Mouse (Mus musculus) midbrain, embryonic 10.5 days (tissue): ENCODE results near the gene Slc6a16. TPM values are rescaled to one million over a fixed set of nuclear protein-coding genes. Genes with fewer than 3 reads are reported as not detected.

ENCODE experiments used
- DNase-seq: peaks from one replicate; pipeline ENCODE4 v3.0.0-alpha.2; 2017; ENCODE audit warnings: low spot score
- H3K27ac ChIP-seq: fragments of 300-500 bp; sonication (generic); replicated peaks from 2 replicates; pipeline ENCODE4 v1.5.1; 2016; ENCODE audit warnings: mild to moderate bottlenecking
- H3K27me3 ChIP-seq: fragments of 300-500 bp; sonication (generic); 2 replicates; pipeline ENCODE4 v1.6.1; 2016; ENCODE audit warnings: low read depth, mild to moderate bottlenecking; ENCODE audit not compliant: poor library complexity, severe bottlenecking
- H3K36me3 ChIP-seq: fragments of 300-500 bp; sonication (generic); 2 replicates; pipeline ENCODE4 v1.6.1; 2016; ENCODE audit warnings: mild to moderate bottlenecking, moderate library complexity
- H3K4me1 ChIP-seq: fragments of 300-500 bp; sonication (generic); 2 replicates; pipeline ENCODE4 v1.6.1; 2016
- H3K4me3 ChIP-seq: fragments of 300-500 bp; sonication (generic); 2 replicates; pipeline ENCODE4 v1.5.1; 2016; ENCODE audit warnings: mild to moderate bottlenecking, moderate library complexity
- H3K9me3 ChIP-seq: fragments of 300-500 bp; sonication (generic); replicated peaks from 2 replicates; pipeline ENCODE4 v1.6.1; 2016; ENCODE audit warnings: mild to moderate bottlenecking
- WGBS: fragments of 180-500 bp; shearing (Covaris S2); methylation state at CpG from one replicate; pipeline ENCODE4 v1.1.7; 2016; 5-methylcytosine and 5-hydroxymethylcytosine counted together
- polyA plus RNA-seq: library from polyadenylated mRNA; unstranded; fragments of >200 nt; fragmentation: Nextera tagmentation; extraction: Ambion mirVana; gene quantifications from 2 replicates; pipeline ENCODE4 v1.2.1, GENCODE M21; 2016

Gene Slc6a16
- polyA plus RNA-seq, 1 experiment from 2014 or later = 0.07 TPM

- H3K4me1 ChIP-seq = peaks cover 18% of the 10 kb centered on the region
- no peaks in the 10 kb centered on the region for H3K36me3 ChIP-seq
- no peak overlapping the region for H3K27ac ChIP-seq
- H3K4me3 ChIP-seq = no peak overlapping the region
- peaks cover 38% of the 10 kb centered on the region for H3K27me3 ChIP-seq
- no peak for DNase-seq
- WGBS = 60% methylated on average over 10 of the region's 10 CpGs
- no peaks in the 10 kb centered on the region for H3K9me3 ChIP-seq
Measured at GRCm38 (mm10) chr7:45202654-45203053, 38.2 kb upstream of the Slc6a16 start.

GRCm38 (mm10) chr7:45204380-45205143, 36.3 kb upstream of the Slc6a16 start, which contains the start of gene Ccdc155:
Gene Ccdc155 (minus strand): TSS chr7:45204892.
- peak; percentile 99 for DNase-seq
- H3K27me3 ChIP-seq = peaks cover 36% of the 10 kb centered on the region
- H3K9me3 ChIP-seq = no peaks in the 10 kb centered on the region; the same call in 1 of the 2 replicates
- H3K4me3 ChIP-seq = peak within 1 kb of the TSS; percentile 61
- H3K4me1 ChIP-seq = peaks cover 8% of the 10 kb centered on the region; the same call in 1 of the 2 replicates
- 9% methylated on average over 44 of the region's 44 CpGs for WGBS
- no peaks in the 10 kb centered on the region for H3K36me3 ChIP-seq
- peak within 1 kb of the TSS; percentile 86 for H3K27ac ChIP-seq

GRCm38 (mm10) chr7:45208260-45208659, 32.6 kb upstream of the Slc6a16 start:
- Histone ChIP-seq H3K4me3 (no peak overlapping the region), H3K36me3 (no peaks in the 10 kb centered on the region), H3K27me3 (peaks cover 52% of the 10 kb centered on the region), H3K4me1 (peaks cover 16% of the 10 kb centered on the region), H3K9me3 (no peaks in the 10 kb centered on the region; the same call in 1 of the 2 replicates), H3K27ac (no peak overlapping the region)
- 77% methylated on average over 6 of the region's 6 CpGs for WGBS
- DNase-seq = no peak

GRCm38 (mm10) chr7:45211070-45211469, 29.8 kb upstream of the Slc6a16 start:
- WGBS = 79% methylated on average over 10 of the region's 10 CpGs
- Histone ChIP-seq H3K4me1 (peaks cover 21% of the 10 kb centered on the region), H3K36me3 (no peaks in the 10 kb centered on the region), H3K9me3 (no peaks in the 10 kb centered on the region; the same call in 1 of the 2 replicates), H3K27ac (no peak overlapping the region), H3K4me3 (no peak overlapping the region), H3K27me3 (peaks cover 51% of the 10 kb centered on the region)
- no peak for DNase-seq

- Histone ChIP-seq H3K27ac (no peak within 1 kb of the TSS), H3K36me3 (no peaks in the 10 kb centered on the region), H3K27me3 (peaks cover 51% of the 10 kb centered on the region), H3K4me3 (peak within 1 kb of the TSS; percentile 20), H3K4me1 (peaks cover 26% of the 10 kb centered on the region), H3K9me3 (no peaks in the 10 kb centered on the region; the same call in 1 of the 2 replicates)
- no peak for DNase-seq
- 10% methylated on average over 17 of the region's 17 CpGs for WGBS
Measured at GRCm38 (mm10) chr7:45211851-45212251, 29.0 kb upstream of the Slc6a16 start, which contains the start of gene Dkkl1. Gene Dkkl1 (minus strand): TSS chr7:45212147.

- Histone ChIP-seq H3K36me3 (peaks cover 5% of the 10 kb centered on the region), H3K9me3 (no peaks in the 10 kb centered on the region; the same call in 1 of the 2 replicates), H3K4me1 (peaks cover 31% of the 10 kb centered on the region), H3K27me3 (peaks cover 51% of the 10 kb centered on the region), H3K27ac (no peak overlapping the region), H3K4me3 (no peak overlapping the region; the same call in 1 of the 2 replicates)
- WGBS = 71% methylated on average over 7 of the region's 7 CpGs
- no peak for DNase-seq
Measured at GRCm38 (mm10) chr7:45212356-45212755, 28.5 kb upstream of the Slc6a16 start.

- Histone ChIP-seq H3K4me3 (no peak overlapping the region), H3K9me3 (no peaks in the 10 kb centered on the region), H3K27me3 (peaks cover 51% of the 10 kb centered on the region), H3K36me3 (peaks cover 18% of the 10 kb centered on the region), H3K4me1 (peaks cover 45% of the 10 kb centered on the region), H3K27ac (no peak overlapping the region)
- no peak for DNase-seq
- WGBS = 70% methylated on average over 5 of the region's 5 CpGs
Measured at GRCm38 (mm10) chr7:45213708-45214107, 27.2 kb upstream of the Slc6a16 start.

GRCm38 (mm10) chr7:45215673-45216441, 25.0 kb upstream of the Slc6a16 start, which contains the start of gene Tead2:
Gene Tead2 (plus strand): TSS chr7:45215753.
- Histone ChIP-seq H3K4me1 (peaks cover 66% of the 10 kb centered on the region), H3K9me3 (no peaks in the 10 kb centered on the region), H3K27ac (peak within 1 kb of the TSS; percentile 100), H3K36me3 (peaks cover 40% of the 10 kb centered on the region), H3K27me3 (peaks cover 33% of the 10 kb centered on the region), H3K4me3 (peak within 1 kb of the TSS; percentile 95)
- DNase-seq = peak; percentile 85
- under 1% methylated on average over 55 of the region's 55 CpGs for WGBS

- peaks cover 25% of the 10 kb centered on the region for H3K27me3 ChIP-seq
- under 1% methylated on average over 13 of the region's 13 CpGs for WGBS
- peak overlapping the region; percentile 95 for H3K4me3 ChIP-seq
- peak; percentile 94 for DNase-seq
- H3K9me3 ChIP-seq = no peaks in the 10 kb centered on the region
- H3K27ac ChIP-seq = peak overlapping the region; percentile 100
- peaks cover 69% of the 10 kb centered on the region for H3K4me1 ChIP-seq
- H3K36me3 ChIP-seq = peaks cover 47% of the 10 kb centered on the region
Measured at GRCm38 (mm10) chr7:45216442-45217183, 24.3 kb upstream of the Slc6a16 start.

GRCm38 (mm10) chr7:45221680-45222079, 19.2 kb upstream of the Slc6a16 start:
- Histone ChIP-seq H3K27me3 (no peaks in the 10 kb centered on the region), H3K9me3 (no peaks in the 10 kb centered on the region), H3K27ac (no peak overlapping the region), H3K36me3 (peaks cover 98% of the 10 kb centered on the region), H3K4me3 (no peak overlapping the region), H3K4me1 (peaks cover 46% of the 10 kb centered on the region)
- 88% methylated on average over 2 of the region's 2 CpGs for WGBS
- no peak for DNase-seq

GRCm38 (mm10) chr7:45224826-45225225, 16.1 kb upstream of the Slc6a16 start:
- 96% methylated on average over 7 of the region's 7 CpGs for WGBS
- Histone ChIP-seq H3K27ac (no peak overlapping the region), H3K9me3 (no peaks in the 10 kb centered on the region), H3K4me1 (peaks cover 15% of the 10 kb centered on the region), H3K27me3 (no peaks in the 10 kb centered on the region), H3K4me3 (no peak overlapping the region), H3K36me3 (peaks cover 100% of the 10 kb centered on the region)
- DNase-seq = no peak

GRCm38 (mm10) chr7:45226421-45226820, 14.5 kb upstream of the Slc6a16 start:
- Histone ChIP-seq H3K27ac (no peak overlapping the region), H3K36me3 (peaks cover 99% of the 10 kb centered on the region), H3K27me3 (no peaks in the 10 kb centered on the region), H3K4me3 (no peak overlapping the region), H3K4me1 (peaks cover under 1% of the 10 kb centered on the region; the same call in 1 of the 2 replicates), H3K9me3 (no peaks in the 10 kb centered on the region)
- no peak for DNase-seq
- WGBS = 94% methylated on average over 5 of the region's 5 CpGs
